Mouse (Mus musculus): ENCODE measurements around the gene Cend1. TPM values are rescaled to one million over a fixed set of nuclear protein-coding genes. Genes with fewer than 3 reads are reported as not detected.

Cend1 gene
- polyA plus RNA-seq, 1 experiment from 2014 or later = 20.5 TPM

DNA sequence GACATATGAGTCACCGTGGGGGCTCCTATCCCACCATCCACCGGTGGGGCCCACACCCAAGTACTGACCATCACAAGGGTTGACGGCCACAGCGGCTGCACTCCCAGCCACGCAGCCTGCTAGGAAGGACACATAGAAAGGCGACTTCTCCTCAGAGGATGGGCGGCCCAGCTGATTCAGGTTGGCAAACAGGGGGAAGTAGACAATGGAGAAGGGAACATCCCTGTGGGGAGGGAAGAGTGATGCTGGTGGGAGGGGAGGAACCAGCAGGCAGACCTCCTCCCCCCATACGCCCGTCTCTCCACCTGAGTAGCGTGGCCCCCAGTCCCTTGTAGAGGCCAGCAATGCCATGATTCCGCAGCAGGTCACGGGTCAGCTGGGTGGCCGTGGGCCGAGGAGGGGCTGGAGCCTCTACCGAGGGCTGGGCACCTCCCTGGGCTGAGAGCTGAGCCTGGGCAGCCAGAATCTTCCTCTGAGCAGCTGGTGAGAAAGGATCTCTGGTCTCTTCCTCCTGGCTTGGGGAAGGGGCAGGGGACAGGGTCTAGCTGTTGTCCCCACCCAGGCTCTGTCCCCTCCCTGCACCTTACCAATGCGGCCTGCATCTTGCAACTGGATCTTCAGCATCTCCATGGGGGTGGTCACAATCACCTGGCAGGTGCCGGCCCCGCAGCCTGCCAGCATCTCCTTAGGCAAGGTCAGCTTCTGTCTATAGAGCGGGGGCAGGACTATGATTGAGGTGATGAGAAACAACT, 2.3 kb upstream of the Cend1 start:
- no peak for ATAC-seq (ENCODE audit: low FRiP score)
- peaks cover 45% of the 10 kb centered on the region for H3K36me3 ChIP-seq (replicated peaks)
- no peaks in the 10 kb centered on the region for H3K27me3 ChIP-seq
- H3K4me1 ChIP-seq = peaks cover 64% of the 10 kb centered on the region
- no peaks in the 10 kb centered on the region for H3K9me3 ChIP-seq
- no peak overlapping the region for H3K4me2 ChIP-seq
- no peak overlapping the region for H3K4me3 ChIP-seq (replicated peaks)
- WGBS = 95% methylated on average over 19 of the region's 19 CpGs
- no peak overlapping the region for H3K9ac ChIP-seq
- no peak overlapping the region for H3K27ac ChIP-seq

- ATAC-seq (ENCODE audit: low FRiP score) = no peak
- WGBS = 89% methylated on average over 9 of the region's 9 CpGs
- Histone ChIP-seq H3K27me3 (no peaks in the 10 kb centered on the region), H3K4me2 (no peak overlapping the region), H3K4me3 (replicated peaks) (no peak overlapping the region), H3K4me1 (peaks cover 55% of the 10 kb centered on the region), H3K9ac (no peak overlapping the region), H3K27ac (no peak overlapping the region), H3K9me3 (no peaks in the 10 kb centered on the region), H3K36me3 (replicated peaks) (peaks cover 45% of the 10 kb centered on the region)
These were observed 1.4 kb upstream of the Cend1 start for GRCm38 (mm10) chr7:141430585-141431240.

GRCm38 (mm10) chr7:141429840-141430584, 721 bp upstream of the Cend1 start:
- no peaks in the 10 kb centered on the region for H3K9me3 ChIP-seq
- H3K36me3 ChIP-seq (replicated peaks) = peaks cover 45% of the 10 kb centered on the region
- no peak overlapping the region; the same call in 1 of the 2 replicates for H3K4me3 ChIP-seq (replicated peaks)
- no peak for ATAC-seq (ENCODE audit: low FRiP score)
- H3K9ac ChIP-seq = 0 out of 2 replicates have a peak overlapping the region, but pooled peaks have one; percentile 63
- peak overlapping the region; percentile 54; the same call in 1 of the 2 replicates for H3K27ac ChIP-seq
- H3K4me2 ChIP-seq = peak overlapping the region; percentile 80
- peaks cover 48% of the 10 kb centered on the region for H3K4me1 ChIP-seq
- no peaks in the 10 kb centered on the region for H3K27me3 ChIP-seq
- WGBS = 64% methylated on average over 9 of the region's 9 CpGs

DNA sequence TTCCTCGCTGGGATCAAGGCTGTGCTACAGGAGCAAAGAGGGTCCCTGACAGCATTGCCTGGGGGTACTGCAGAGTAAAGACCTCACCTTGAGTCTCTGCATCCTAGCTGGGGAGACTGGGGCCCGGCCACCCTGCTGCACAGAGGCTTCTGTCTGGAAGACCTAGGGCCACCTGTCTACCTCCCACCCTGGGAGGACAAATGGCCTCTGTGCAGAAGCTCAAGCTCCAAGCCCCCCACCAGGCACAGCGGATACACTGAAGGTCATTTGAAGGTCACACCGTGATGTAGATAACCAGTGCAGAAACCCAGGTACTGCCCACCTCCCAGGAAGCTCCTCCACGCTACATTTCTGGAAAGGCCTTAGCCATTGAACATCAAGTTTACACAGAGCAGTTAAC, 590 bp downstream of the Cend1 start:
- H3K4me3 ChIP-seq (replicated peaks) = peak overlapping the region; percentile 48
- H3K27ac ChIP-seq = peak overlapping the region; percentile 54; the same call in 1 of the 2 replicates
- ATAC-seq (ENCODE audit: low FRiP score) = 0 out of 2 replicates have a peak, but pooled peaks have one; percentile 7
- peaks cover 35% of the 10 kb centered on the region for H3K4me1 ChIP-seq
- H3K9ac ChIP-seq = peak overlapping the region; percentile 63
- H3K9me3 ChIP-seq = no peaks in the 10 kb centered on the region
- 50% methylated on average over 5 of the region's 5 CpGs for WGBS
- H3K4me2 ChIP-seq = peak overlapping the region; percentile 80
- peaks cover 44% of the 10 kb centered on the region for H3K36me3 ChIP-seq (replicated peaks)
- H3K27me3 ChIP-seq = peaks cover 7% of the 10 kb centered on the region; the same call in 1 of the 2 replicates

GRCm38 (mm10) chr7:141426948-141427730, 2.2 kb downstream of the Cend1 start:
- no peak overlapping the region for H3K4me2 ChIP-seq
- no peak overlapping the region for H3K9ac ChIP-seq
- no peaks in the 10 kb centered on the region for H3K9me3 ChIP-seq
- peaks cover 28% of the 10 kb centered on the region for H3K36me3 ChIP-seq (replicated peaks)
- no peak overlapping the region for H3K27ac ChIP-seq
- H3K4me3 ChIP-seq (replicated peaks) = no peak overlapping the region
- peaks cover 22% of the 10 kb centered on the region for H3K4me1 ChIP-seq
- peaks cover 11% of the 10 kb centered on the region; the same call in 1 of the 2 replicates for H3K27me3 ChIP-seq
- WGBS = 85% methylated on average over 12 of the region's 12 CpGs
- no peak for ATAC-seq (ENCODE audit: low FRiP score)

- Histone ChIP-seq H3K4me3 (replicated peaks) (no peak overlapping the region), H3K4me2 (no peak overlapping the region), H3K9me3 (no peaks in the 10 kb centered on the region), H3K27ac (no peak overlapping the region), H3K27me3 (peaks cover 11% of the 10 kb centered on the region; the same call in 1 of the 2 replicates), H3K9ac (no peak overlapping the region), H3K36me3 (replicated peaks) (peaks cover 7% of the 10 kb centered on the region; the same call in 1 of the 2 replicates), H3K4me1 (peaks cover 6% of the 10 kb centered on the region)
- ATAC-seq (ENCODE audit: low FRiP score) = no peak
- WGBS = 70% methylated on average over 4 of the region's 4 CpGs
These were observed 5.5 kb downstream of the Cend1 start for GRCm38 (mm10) chr7:141423811-141424210.

GRCm38 (mm10) chr7:141420030-141420702, 9.1 kb downstream of the Cend1 start:
- H3K27ac ChIP-seq = no peak overlapping the region
- peaks cover 11% of the 10 kb centered on the region; the same call in 1 of the 2 replicates for H3K27me3 ChIP-seq
- no peaks in the 10 kb centered on the region for H3K9me3 ChIP-seq
- no peak for ATAC-seq (ENCODE audit: low FRiP score)
- H3K4me3 ChIP-seq (replicated peaks) = no peak overlapping the region
- H3K9ac ChIP-seq = no peak overlapping the region
- no peak overlapping the region for H3K4me2 ChIP-seq
- H3K4me1 ChIP-seq = no peaks in the 10 kb centered on the region
- 87% methylated on average over 9 of the region's 9 CpGs for WGBS
- no peaks in the 10 kb centered on the region for H3K36me3 ChIP-seq (replicated peaks)

GRCm38 (mm10) chr7:141418970-141419369, 10.3 kb downstream of the Cend1 start:
- no peaks in the 10 kb centered on the region for H3K9me3 ChIP-seq
- ATAC-seq (ENCODE audit: low FRiP score) = no peak
- H3K4me2 ChIP-seq = no peak overlapping the region
- no peak overlapping the region for H3K4me3 ChIP-seq (replicated peaks)
- WGBS = 84% methylated on average over 7 of the region's 7 CpGs
- H3K27me3 ChIP-seq = 0 out of 2 replicates have a peak, but pooled peaks cover 4% of the 10 kb centered on the region
- H3K27ac ChIP-seq = no peak overlapping the region
- peaks cover 4% of the 10 kb centered on the region; the same call in 1 of the 2 replicates for H3K4me1 ChIP-seq
- H3K9ac ChIP-seq = no peak overlapping the region
- no peaks in the 10 kb centered on the region for H3K36me3 ChIP-seq (replicated peaks)

DNA sequence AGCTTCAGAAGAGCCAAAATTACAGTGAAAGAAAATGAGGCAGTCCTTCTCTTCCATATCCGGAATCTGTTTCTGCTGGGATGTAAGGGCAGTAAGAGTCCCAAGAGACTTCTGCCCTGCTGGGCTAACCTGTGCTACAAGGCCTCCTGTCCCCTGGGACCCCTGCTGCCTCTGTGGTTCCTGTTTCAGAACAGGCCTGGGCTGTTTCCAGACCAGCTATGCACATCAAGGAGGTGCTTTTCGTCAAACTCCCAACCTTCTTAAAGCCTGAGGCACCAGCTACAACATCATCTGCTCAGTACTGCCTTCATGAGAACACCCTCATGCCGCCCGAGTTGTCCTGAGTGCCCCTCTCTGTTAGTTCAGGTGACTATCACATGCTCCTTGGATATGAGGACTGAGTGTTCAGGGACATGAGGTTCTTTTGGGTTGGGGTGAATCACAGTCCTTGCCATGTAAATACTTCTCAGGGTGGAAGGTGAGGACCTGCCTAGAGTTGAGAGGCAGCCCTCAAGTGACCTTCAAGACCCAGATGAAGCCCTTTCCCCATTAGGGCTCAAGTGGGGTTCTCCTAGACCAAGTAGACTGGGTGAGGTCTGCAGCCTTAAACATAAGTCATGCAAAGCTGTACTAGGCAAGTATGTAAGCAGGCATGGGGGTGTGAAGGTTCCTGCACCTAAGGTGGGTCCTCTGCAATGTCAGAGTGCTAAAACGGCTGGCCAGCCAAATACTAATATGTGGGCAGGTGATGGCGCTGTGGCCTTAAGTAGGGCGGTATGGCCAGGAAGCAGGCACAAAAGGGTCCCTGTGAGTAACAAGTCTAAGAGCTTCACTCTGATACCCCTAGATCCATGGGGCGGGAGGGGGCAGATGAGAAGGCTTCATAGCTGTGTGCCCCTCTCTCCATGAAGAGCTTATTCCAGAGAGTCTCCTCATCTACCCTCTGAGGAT, 11.3 kb downstream of the Cend1 start:
- H3K27me3 ChIP-seq = 0 out of 2 replicates have a peak, but pooled peaks cover under 1% of the 10 kb centered on the region
- WGBS = 72% methylated on average over 8 of the region's 8 CpGs
- H3K4me3 ChIP-seq (replicated peaks) = no peak overlapping the region
- H3K9me3 ChIP-seq = no peaks in the 10 kb centered on the region
- H3K36me3 ChIP-seq (replicated peaks) = no peaks in the 10 kb centered on the region
- no peak for ATAC-seq (ENCODE audit: low FRiP score)
- H3K9ac ChIP-seq = no peak overlapping the region
- no peak overlapping the region for H3K27ac ChIP-seq
- H3K4me2 ChIP-seq = no peak overlapping the region
- peaks cover 9% of the 10 kb centered on the region for H3K4me1 ChIP-seq

DNA sequence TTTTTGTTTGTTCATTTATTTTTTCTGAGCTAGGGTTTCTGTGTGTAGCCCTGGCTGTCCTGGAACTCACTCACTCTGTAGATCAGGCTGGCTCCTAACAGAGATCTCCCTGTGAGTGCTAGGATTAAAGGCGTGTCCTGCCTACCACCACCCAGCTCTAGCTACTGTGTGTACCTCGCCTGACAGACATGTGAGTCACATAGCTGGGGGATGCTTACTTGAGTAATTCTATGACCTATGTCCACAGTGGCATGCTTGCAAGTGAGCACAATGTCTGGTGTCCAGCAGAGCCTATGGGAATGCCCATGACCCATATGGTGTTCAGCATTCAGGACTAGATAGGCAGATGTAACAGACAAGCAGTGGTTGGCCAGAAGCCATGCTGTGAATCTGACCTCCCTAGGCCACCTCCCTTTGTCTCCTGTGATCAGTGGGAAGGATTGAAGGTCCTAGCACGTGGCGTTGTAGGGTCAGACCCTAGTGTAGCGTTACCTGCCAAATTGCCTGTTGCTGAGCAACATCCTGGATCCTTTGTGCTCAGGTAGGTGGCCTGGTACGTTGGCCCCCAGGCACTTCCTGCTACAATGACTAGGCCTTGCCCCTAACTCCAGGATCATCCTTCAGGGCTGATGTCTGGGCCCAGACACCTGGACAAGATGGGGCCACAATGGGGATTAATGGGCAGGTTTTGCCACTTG, 13.0 kb downstream of the Cend1 start:
- Histone ChIP-seq H3K4me1 (peaks cover 12% of the 10 kb centered on the region), H3K27me3 (no peaks in the 10 kb centered on the region)

More for the DNA sequence above, 13.0 kb downstream of the Cend1 start:
- Histone ChIP-seq H3K4me3 (replicated peaks) (no peak overlapping the region), H3K36me3 (replicated peaks) (no peaks in the 10 kb centered on the region), H3K4me2 (no peak overlapping the region), H3K9me3 (no peaks in the 10 kb centered on the region), H3K27ac (no peak overlapping the region), H3K9ac (no peak overlapping the region)
- no peak for ATAC-seq (ENCODE audit: low FRiP score)
- 76% methylated on average over 6 of the region's 6 CpGs for WGBS
